Mouse (Mus musculus): ENCODE data around the gene Cers6.

DNA sequence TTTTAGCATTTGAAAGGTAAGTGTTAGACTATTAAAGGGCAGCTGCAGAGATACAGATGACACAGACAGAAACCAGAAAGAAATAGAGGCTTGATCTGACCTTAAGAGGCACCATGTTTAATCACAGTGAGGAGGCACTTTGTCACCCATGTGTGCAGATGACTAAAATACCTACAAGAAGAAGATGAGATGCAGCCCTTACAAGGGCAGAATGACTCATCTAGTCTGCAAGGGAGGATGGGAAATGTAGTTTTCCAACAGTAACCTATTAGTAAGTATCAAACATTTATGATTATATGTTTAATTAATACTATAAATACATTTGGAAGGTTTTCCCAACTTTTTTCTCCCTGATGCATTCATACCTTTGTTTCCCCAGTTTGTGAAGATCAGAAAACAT, 54.5 kb downstream of the Cers6 start:
- TF ChIP-seq POLR2A (IDR thresholded peaks at IDR 0.05; ENCODE audit: low read depth, low read length), result no peak
- TF ChIP-seq CTCF (IDR thresholded peaks at IDR 0.05; ENCODE audit: extremely low read depth, insufficient read depth, insufficient read length, insufficient replicate concordance), result no peak
